Mouse (Mus musculus) lung, adult 2 months (tissue): ENCODE measurements at regions not wholly inside any gene's neighbourhood (a gene's known extent, or its start where the extent isn't known, plus 50 kb on each side); places are given as distances from the start of the nearest gene placed in this dataset.

Experiments used
- CTCF ChIP-seq: fragments of 200-500 bp; IDR thresholded peaks from 2 replicates; pipeline ENCODE4 v1.5.1; 2011; ENCODE audit warnings: mild to moderate bottlenecking, low read length, control low read depth; ENCODE audit not compliant: insufficient read depth
- POLR2A ChIP-seq: fragments of 200-500 bp; IDR thresholded peaks from 2 replicates; pipeline ENCODE4 v1.6.1; 2011; ENCODE audit warnings: low read depth, mild to moderate bottlenecking, control low read depth, low read length, borderline replicate concordance; ENCODE audit errors: extremely low read depth

GRCm38 (mm10) chr10:17024294-17024665, 698.7 kb upstream of the Cited2 start:
- TF ChIP-seq CTCF (no peak), POLR2A (no peak)
